Mouse (Mus musculus): ENCODE measurements around the gene Ccng1.

- TF ChIP-seq TAL1 (conservative IDR thresholded peaks at IDR 0.05; ENCODE audit: low read depth, low read length) (no peak), CTCF (IDR thresholded peaks at IDR 0.05; ENCODE audit: low read depth, low read length) (no peak), GATA1 (IDR thresholded peaks at IDR 0.05; ENCODE audit: borderline replicate concordance, low read length) (no peak), POLR2AphosphoS5 (IDR thresholded peaks at IDR 0.05; ENCODE audit: insufficient replicate concordance, low read depth, low read length) (no peak)
Measured at GRCm38 (mm10) chr11:40744348-40744747, 10.8 kb downstream of the Ccng1 start.
